Mouse (Mus musculus) liver, embryonic 14.5 days (tissue): ENCODE data around the gene Eci1. TPM values are rescaled to one million over a fixed set of nuclear protein-coding genes. Genes with fewer than 3 reads are reported as not detected.
A peak's percentile ranks its signal among the peaks of the same experiment; 100 is the strongest.

ENCODE experiments used
- ATAC-seq: fragments of 200-750 bp; cut with Nextera tagmentation; 2 replicates; pipeline ENCODE4 v1.8.0; 2017; ENCODE audit warnings: moderate number of reproducible peaks, mild to moderate bottlenecking, moderate library complexity; ENCODE audit not compliant: insufficient read depth
- DNase-seq, 3 experiments: peaks; one replicate each; pipeline ENCODE4 v3.0.0-alpha.2; 2012 to 2013; ENCODE audit warnings: low read depth in 3 of 3, low spot score in 3 of 3
- H3K27ac ChIP-seq: fragments of 300-500 bp; sonication (generic); 2 replicates; pipeline ENCODE4 v1.5.1; 2014; ENCODE audit warnings: moderate library complexity, mild to moderate bottlenecking, control low read depth, inconsistent platforms
- H3K27me3 ChIP-seq: fragments of 300-500 bp; sonication (generic); 2 replicates; pipeline ENCODE4 v1.6.1; 2014; ENCODE audit warnings: mild to moderate bottlenecking, low read length, moderate library complexity; ENCODE audit not compliant: control insufficient read depth, insufficient read depth
- H3K36me3 ChIP-seq: fragments of 300-500 bp; sonication (generic); replicated peaks from 2 replicates; pipeline ENCODE4 v1.6.1; 2014; ENCODE audit warnings: low read depth; ENCODE audit not compliant: control insufficient read depth, insufficient read depth
- H3K4me1 ChIP-seq, 2 experiments: fragments of 200-500 bp in 1 of 2; fragments of 300-500 bp in 1 of 2; sonication (generic) in 1 of 2; replicated peaks; 2 replicates each; pipeline ENCODE4 v1.6.1; 2012 to 2014; ENCODE audit warnings: antibody characterized with exemption in 1 of 2, inconsistent platforms in 1 of 2, low read length in 1 of 2; ENCODE audit not compliant: control insufficient read depth in 2 of 2, insufficient read depth in 2 of 2
- H3K4me2 ChIP-seq: fragments of 300-500 bp; sonication (generic); 2 replicates; pipeline ENCODE4 v1.6.1; 2014; ENCODE audit warnings: low read depth, mild to moderate bottlenecking, control low read depth, moderate library complexity
- H3K4me3 ChIP-seq, 2 experiments: fragments of 200-500 bp in 1 of 2; fragments of 300-500 bp in 1 of 2; sonication (generic) in 1 of 2; 2 replicates each; pipeline ENCODE4 v1.5.1; 2012 to 2014; ENCODE audit warnings: low read depth in 2 of 2, low read length in 2 of 2, mild to moderate bottlenecking in 2 of 2, control low read depth in 1 of 2, inconsistent platforms in 1 of 2, moderate library complexity in 1 of 2; ENCODE audit not compliant: insufficient read depth in 1 of 2
- H3K9ac ChIP-seq: fragments of 300-500 bp; sonication (generic); replicated peaks from 2 replicates; pipeline ENCODE4 v1.6.1; 2014; ENCODE audit warnings: mild to moderate bottlenecking, control low read depth, moderate library complexity
- H3K9me3 ChIP-seq: fragments of 300-500 bp; sonication (generic); 2 replicates; pipeline ENCODE4 v1.6.1; 2016; ENCODE audit warnings: low read length, mixed read lengths; ENCODE audit not compliant: control insufficient read depth
- CTCF ChIP-seq: IDR thresholded peaks from 2 replicates; pipeline ENCODE4 v1.5.1; 2016; ENCODE audit warnings: antibody characterized with exemption, low read depth, control low read depth
- EP300 ChIP-seq: IDR thresholded peaks from 2 replicates; pipeline ENCODE4 v1.6.1; 2016; ENCODE audit warnings: antibody characterized with exemption, low read depth
- WGBS: fragments of 180-500 bp; shearing (Covaris S2); extraction: QIAGEN DNeasy Blood & Tissue Kit; methylation state at CpG from one replicate; pipeline ENCODE4 v1.1.7; 2014; ENCODE audit not compliant: insufficient replicate concordance; 5-methylcytosine and 5-hydroxymethylcytosine counted together
- polyA plus RNA-seq, 2 experiments: library from polyadenylated mRNA; depleted of rRNA in 1 of 2; stranded (reverse) in 1 of 2; unstranded in 1 of 2; fragments of >200 nt; fragmentation: Nextera tagmentation in 1 of 2; extraction: Ambion mirVana in 1 of 2; gene quantifications; 2 replicates each; pipeline versions ENCODE4 v1.2.1 to v1.2.3; 2012 to 2014

Eci1 gene
- polyA plus RNA-seq, 2 experiments: 48.3 to 56.4 TPM

- no peak for DNase-seq
- no peak overlapping the region for H3K9ac ChIP-seq
- no peak for ATAC-seq
- peaks cover 13 to 29% of the 10 kb centered on the region in 2 experiments for H3K4me1 ChIP-seq
- H3K27me3 ChIP-seq: no peaks in the 10 kb centered on the region
- H3K36me3 ChIP-seq: peaks cover 25% of the 10 kb centered on the region
- H3K4me3 ChIP-seq: no peak overlapping the region
- WGBS: 79% methylated on average over 10 of the region's 10 CpGs
- H3K4me2 ChIP-seq: no peak overlapping the region
- TF ChIP-seq EP300 (no peak), CTCF (no peak)
- H3K27ac ChIP-seq: no peak overlapping the region
- H3K9me3 ChIP-seq: no peaks in the 10 kb centered on the region
Measured at GRCm38 (mm10) chr17:24476022-24476776, 49.8 kb downstream of the Eci1 start.

- 80% methylated on average over 20 of the region's 20 CpGs for WGBS
- H3K36me3 ChIP-seq: peaks cover 22% of the 10 kb centered on the region
Measured at GRCm38 (mm10) chr17:24477053-24477984, 50.9 kb downstream of the Eci1 start.

GRCm38 (mm10) chr17:24477985-24478600 is 51.7 kb downstream of the Eci1 start:
- Histone ChIP-seq H3K9ac (peak overlapping the region; percentile 72), H3K27ac (peak overlapping the region; percentile 25; the same call in 1 of the 2 replicates), H3K4me1 (peaks cover 3 to 15% of the 10 kb centered on the region in 2 experiments), H3K9me3 (no peaks in the 10 kb centered on the region), H3K27me3 (no peaks in the 10 kb centered on the region), H3K4me3 (peak overlapping the region; percentile 72 to 73), H3K4me2 (peak overlapping the region; percentile 88), H3K36me3 (peaks cover 22% of the 10 kb centered on the region)
- TF ChIP-seq EP300: no peak
- no peak for TF ChIP-seq CTCF
- WGBS: 54% methylated on average over 11 of the region's 11 CpGs
- DNase-seq: no peak
- no peak for ATAC-seq

More at GRCm38 (mm10) chr17:24477053-24477984, 50.9 kb downstream of the Eci1 start:
- DNase-seq (no peak), ATAC-seq (no peak)
- Histone ChIP-seq H3K27ac (no peak overlapping the region), H3K4me3 (peak overlapping the region; percentile 72 to 73; a peak in 3 of 4 replicates), H3K27me3 (no peaks in the 10 kb centered on the region), H3K9ac (peak overlapping the region; percentile 72; the same call in 1 of the 2 replicates), H3K4me2 (peak overlapping the region; percentile 88), H3K4me1 (peaks cover 7 to 21% of the 10 kb centered on the region in 2 experiments), H3K9me3 (no peaks in the 10 kb centered on the region)
- TF ChIP-seq CTCF (no peak), EP300 (no peak)

GRCm38 (mm10) chr17:24478663-24479380 is 52.4 kb downstream of the Eci1 start, which contains the start of gene Mlst8:
Gene Mlst8, minus strand, starts transcription at chr17:24479078.
- Histone ChIP-seq H3K4me1 (peaks cover 3 to 15% of the 10 kb centered on the region in 2 experiments; a peak in 3 of 4 replicates), H3K9me3 (no peaks in the 10 kb centered on the region), H3K27me3 (no peaks in the 10 kb centered on the region), H3K4me2 (peak within 1 kb of the TSS; percentile 88), H3K27ac (peak within 1 kb of the TSS; percentile 83), H3K4me3 (peak within 1 kb of the TSS; percentile 72 to 73), H3K36me3 (peaks cover 22% of the 10 kb centered on the region), H3K9ac (peak within 1 kb of the TSS; percentile 72)
- DNase-seq: peak; percentile 91 to 94 (median 92)
- WGBS: under 1% methylated on average over 48 of the region's 48 CpGs
- ATAC-seq: peak; percentile 96
- TF ChIP-seq CTCF (peak; percentile 99), EP300 (no peak)
